Mouse (Mus musculus): ENCODE measurements around the gene Elk3. TPM values are rescaled to one million over a fixed set of nuclear protein-coding genes. Genes with fewer than 3 reads are reported as not detected.

Elk3 gene
- polyA plus RNA-seq, 1 experiment from 2014 or later: 11.3 TPM

DNA sequence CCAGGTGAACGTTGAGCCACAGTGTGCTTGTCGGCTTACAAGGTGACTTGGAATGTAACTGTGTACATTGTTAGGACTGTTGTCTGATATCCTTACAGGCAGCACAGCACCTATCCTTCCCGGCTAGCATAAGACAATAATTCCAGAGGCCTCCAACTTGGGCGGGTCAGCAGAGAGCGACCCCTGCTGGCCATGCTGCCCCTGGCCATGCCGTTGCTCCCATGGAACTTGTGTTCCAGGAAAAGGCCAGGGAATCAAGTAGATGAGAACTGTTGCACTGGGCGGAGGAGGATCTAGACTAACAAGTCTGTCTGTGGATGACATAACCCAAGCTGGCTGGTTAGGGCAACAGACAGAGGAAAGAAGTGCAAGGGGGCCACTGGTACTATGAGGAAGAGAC, 19.6 kb downstream of the Elk3 start:
- Histone ChIP-seq H3K4me3 (replicated peaks; ENCODE audit: low read length) (no peak overlapping the region), H3K36me3 (replicated peaks; ENCODE audit: control insufficient read depth, insufficient read depth) (no peaks in the 10 kb centered on the region), H3K9me3 (ENCODE audit: control insufficient read depth, low read length) (no peaks in the 10 kb centered on the region), H3K4me2 (replicated peaks) (no peak overlapping the region), H3K27ac (no peak overlapping the region), H3K9ac (no peak overlapping the region), H3K27me3 (ENCODE audit: control insufficient read depth, insufficient read depth, low read length) (no peaks in the 10 kb centered on the region), H3K4me1 (replicated peaks; ENCODE audit: control insufficient read depth, insufficient read depth, low read length) (0 out of 2 replicates have a peak, but pooled peaks cover 4% of the 10 kb centered on the region)
- no peak for ATAC-seq (ENCODE audit: low FRiP score)
- DNase-seq (ENCODE audit: low spot score): no peak
- 41% methylated on average over 7 of the region's 7 CpGs for WGBS

DNA sequence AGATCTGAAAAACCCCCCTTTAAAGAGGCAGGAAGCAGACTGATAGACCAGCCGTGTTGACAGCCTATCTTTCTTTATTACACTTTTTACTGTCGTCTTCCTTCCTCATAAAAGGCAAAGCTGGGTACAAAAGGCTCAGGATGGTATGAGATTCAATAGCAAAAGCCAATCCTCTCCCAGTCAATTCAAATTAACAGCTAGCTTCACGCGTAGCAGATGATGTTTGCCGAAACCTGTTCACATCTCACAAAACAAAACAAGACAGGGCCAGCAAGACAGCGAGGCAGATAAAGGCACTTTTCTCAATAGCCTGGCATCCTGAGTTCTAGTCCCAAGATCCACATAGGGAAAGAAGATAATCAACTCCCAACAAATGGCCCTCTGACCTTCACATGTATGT, 21.5 kb downstream of the Elk3 start:
- Histone ChIP-seq H3K9ac (no peak overlapping the region), H3K4me3 (replicated peaks; ENCODE audit: low read length) (no peak overlapping the region), H3K27ac (no peak overlapping the region), H3K36me3 (replicated peaks; ENCODE audit: control insufficient read depth, insufficient read depth) (no peaks in the 10 kb centered on the region), H3K9me3 (ENCODE audit: control insufficient read depth, low read length) (no peaks in the 10 kb centered on the region), H3K4me2 (replicated peaks) (no peak overlapping the region), H3K4me1 (replicated peaks; ENCODE audit: control insufficient read depth, insufficient read depth, low read length) (no peaks in the 10 kb centered on the region), H3K27me3 (ENCODE audit: control insufficient read depth, insufficient read depth, low read length) (no peaks in the 10 kb centered on the region)
- WGBS: 60% methylated on average over 6 of the region's 6 CpGs
- DNase-seq (ENCODE audit: low spot score) (no peak), ATAC-seq (ENCODE audit: low FRiP score) (no peak)

DNA sequence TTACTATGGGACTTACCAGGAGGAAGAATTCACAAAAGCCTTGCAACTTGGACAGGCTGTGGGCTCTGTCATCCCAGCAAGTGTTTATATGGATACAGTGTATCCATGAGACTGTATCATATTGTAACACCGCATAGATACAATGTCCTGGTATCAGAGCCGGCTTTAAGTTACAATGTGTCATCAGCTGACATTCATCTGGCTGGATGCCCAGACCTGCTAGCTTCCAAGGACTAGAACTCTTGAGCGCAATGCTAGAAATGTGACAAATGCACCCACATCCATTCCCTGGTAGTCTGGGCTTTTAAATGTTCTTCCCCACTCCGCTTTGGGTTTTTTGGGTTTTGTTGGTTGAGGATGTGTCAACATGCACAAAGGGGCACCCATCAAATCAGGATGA, 22.6 kb downstream of the Elk3 start:
- Histone ChIP-seq H3K27ac (no peak overlapping the region), H3K4me1 (replicated peaks; ENCODE audit: control insufficient read depth, insufficient read depth, low read length) (no peaks in the 10 kb centered on the region), H3K4me3 (replicated peaks; ENCODE audit: low read length) (no peak overlapping the region), H3K9ac (no peak overlapping the region), H3K9me3 (ENCODE audit: control insufficient read depth, low read length) (no peaks in the 10 kb centered on the region), H3K4me2 (replicated peaks) (no peak overlapping the region), H3K27me3 (ENCODE audit: control insufficient read depth, insufficient read depth, low read length) (no peaks in the 10 kb centered on the region), H3K36me3 (replicated peaks; ENCODE audit: control insufficient read depth, insufficient read depth) (no peaks in the 10 kb centered on the region)
- WGBS: 58% methylated on average over 4 of the region's 4 CpGs
- ATAC-seq (ENCODE audit: low FRiP score) (no peak), DNase-seq (ENCODE audit: low spot score) (no peak)

DNA sequence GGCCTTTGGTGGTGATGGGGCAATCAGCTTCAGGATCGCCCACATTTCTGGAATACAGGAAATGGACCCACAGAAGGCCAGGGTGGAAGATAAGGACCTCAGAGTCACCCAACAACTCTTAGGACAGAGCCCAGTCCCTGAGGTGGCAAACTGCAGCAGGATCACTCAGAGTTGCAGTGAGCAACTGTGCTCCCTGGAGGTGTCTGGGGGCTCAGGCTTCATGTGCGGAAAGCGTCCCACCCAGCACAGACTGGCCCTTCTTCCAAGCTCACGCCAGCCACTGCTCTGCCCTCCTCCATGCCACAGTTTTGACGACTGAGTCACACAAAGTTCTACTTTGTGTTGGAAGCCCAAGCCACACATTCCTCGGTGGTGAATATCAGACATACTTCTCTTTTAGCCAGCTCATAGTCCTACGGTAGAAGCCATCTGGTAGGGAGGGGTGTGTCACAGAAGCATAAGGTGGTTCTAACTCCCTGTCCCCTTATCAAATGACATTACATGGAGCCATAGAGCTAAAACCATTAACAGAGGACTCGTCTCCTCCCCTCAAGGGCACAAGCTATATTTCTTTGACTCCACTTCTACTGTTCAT, 23.3 kb downstream of the Elk3 start:
- H3K9me3 ChIP-seq (ENCODE audit: control insufficient read depth, low read length): no peaks in the 10 kb centered on the region
- H3K27me3 ChIP-seq (ENCODE audit: control insufficient read depth, insufficient read depth, low read length): no peaks in the 10 kb centered on the region
- no peak overlapping the region for H3K27ac ChIP-seq
- no peaks in the 10 kb centered on the region for H3K4me1 ChIP-seq (replicated peaks; ENCODE audit: control insufficient read depth, insufficient read depth, low read length)
- no peak for DNase-seq (ENCODE audit: low spot score)
- no peaks in the 10 kb centered on the region for H3K36me3 ChIP-seq (replicated peaks; ENCODE audit: control insufficient read depth, insufficient read depth)
- no peak overlapping the region for H3K4me3 ChIP-seq (replicated peaks; ENCODE audit: low read length)
- 87% methylated on average over 8 of the region's 8 CpGs for WGBS
- no peak for ATAC-seq (ENCODE audit: low FRiP score)
- H3K4me2 ChIP-seq (replicated peaks): no peak overlapping the region
- H3K9ac ChIP-seq: no peak overlapping the region

DNA sequence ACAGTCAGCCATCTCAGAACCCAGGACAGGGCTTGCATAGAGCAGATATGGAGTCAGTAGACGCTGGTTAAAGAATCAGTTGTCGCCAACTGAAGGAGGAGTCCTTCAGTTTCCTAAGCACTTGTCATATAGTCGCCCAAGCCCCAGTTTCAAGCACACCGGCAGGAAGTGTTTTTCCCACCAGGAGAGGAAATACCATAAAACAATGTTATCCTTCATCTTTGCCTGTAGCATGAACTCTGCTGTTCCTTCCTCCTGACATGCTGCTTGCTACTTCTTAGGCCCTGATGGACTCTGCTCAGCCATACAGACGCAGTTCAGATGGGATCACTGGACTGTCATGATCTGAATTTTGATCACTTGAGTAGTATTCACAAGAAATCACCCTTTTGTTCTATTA, 25.4 kb downstream of the Elk3 start:
- no peaks in the 10 kb centered on the region for H3K4me1 ChIP-seq (replicated peaks; ENCODE audit: control insufficient read depth, insufficient read depth, low read length)
- no peaks in the 10 kb centered on the region for H3K36me3 ChIP-seq (replicated peaks; ENCODE audit: control insufficient read depth, insufficient read depth)
- no peaks in the 10 kb centered on the region for H3K27me3 ChIP-seq (ENCODE audit: control insufficient read depth, insufficient read depth, low read length)
- ATAC-seq (ENCODE audit: low FRiP score) (no peak), DNase-seq (ENCODE audit: low spot score) (no peak)
- H3K4me3 ChIP-seq (replicated peaks; ENCODE audit: low read length): no peak overlapping the region
- no peak overlapping the region for H3K4me2 ChIP-seq (replicated peaks)
- H3K9me3 ChIP-seq (ENCODE audit: control insufficient read depth, low read length): no peaks in the 10 kb centered on the region
- H3K27ac ChIP-seq: no peak overlapping the region
- WGBS: 85% methylated on average over 5 of the region's 5 CpGs
- H3K9ac ChIP-seq: no peak overlapping the region

DNA sequence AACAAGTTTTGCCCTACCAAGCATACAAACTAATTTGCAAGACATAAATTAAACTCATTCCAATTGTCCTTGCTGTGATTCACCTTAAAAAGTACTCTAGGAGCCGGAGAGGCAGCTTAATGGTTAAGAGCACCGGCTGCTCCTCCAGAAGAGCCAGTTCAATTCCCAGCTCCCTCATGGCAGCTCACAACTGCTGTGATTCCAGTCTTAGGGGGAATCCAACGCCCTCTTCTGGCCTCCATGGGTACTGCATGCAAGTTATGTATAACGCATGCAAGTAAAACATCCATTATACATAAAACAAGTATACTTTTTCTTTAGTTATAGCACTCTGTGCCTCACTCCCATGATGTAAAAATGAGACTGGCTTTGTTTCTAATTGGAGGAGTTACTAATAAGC, 27.7 kb downstream of the Elk3 start:
- no peak overlapping the region for H3K27ac ChIP-seq
- no peaks in the 10 kb centered on the region for H3K27me3 ChIP-seq (ENCODE audit: control insufficient read depth, insufficient read depth, low read length)
- ATAC-seq (ENCODE audit: low FRiP score) (no peak), DNase-seq (ENCODE audit: low spot score) (no peak)
- H3K9ac ChIP-seq: no peak overlapping the region
- no peaks in the 10 kb centered on the region for H3K4me1 ChIP-seq (replicated peaks; ENCODE audit: control insufficient read depth, insufficient read depth, low read length)
- no peak overlapping the region for H3K4me2 ChIP-seq (replicated peaks)
- H3K9me3 ChIP-seq (ENCODE audit: control insufficient read depth, low read length): no peaks in the 10 kb centered on the region
- no peak overlapping the region for H3K4me3 ChIP-seq (replicated peaks; ENCODE audit: low read length)
- no peaks in the 10 kb centered on the region for H3K36me3 ChIP-seq (replicated peaks; ENCODE audit: control insufficient read depth, insufficient read depth)
- WGBS: 74% methylated on average over 4 of the region's 4 CpGs

DNA sequence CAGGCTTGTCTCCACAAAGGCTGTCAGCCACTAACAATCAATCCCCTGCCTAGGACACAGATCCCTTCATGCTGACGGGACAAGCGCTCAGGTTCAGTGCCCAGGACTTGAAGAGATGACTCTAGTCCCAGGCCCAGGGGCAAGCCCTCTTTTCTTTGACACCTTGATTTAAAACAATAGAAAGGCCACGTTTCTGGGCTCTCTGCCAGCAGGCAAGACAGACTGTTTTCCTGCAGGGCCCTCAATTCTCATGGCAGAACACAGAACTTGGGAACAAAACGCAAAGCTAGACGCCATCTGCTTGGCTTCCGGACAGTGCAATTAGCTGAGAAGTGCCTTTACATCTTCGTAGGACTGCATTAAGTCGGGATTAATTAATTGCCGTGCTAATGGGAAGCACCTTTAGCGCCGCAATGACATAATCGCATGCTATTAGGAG, 28.4 kb downstream of the Elk3 start:
- ATAC-seq (ENCODE audit: low FRiP score): 0 out of 2 replicates have a peak, but pooled peaks have one; percentile 32
- 29% methylated on average over 12 of the region's 12 CpGs for WGBS
- H3K27ac ChIP-seq: peak overlapping the region; percentile 33; the same call in 1 of the 2 replicates

DNA sequence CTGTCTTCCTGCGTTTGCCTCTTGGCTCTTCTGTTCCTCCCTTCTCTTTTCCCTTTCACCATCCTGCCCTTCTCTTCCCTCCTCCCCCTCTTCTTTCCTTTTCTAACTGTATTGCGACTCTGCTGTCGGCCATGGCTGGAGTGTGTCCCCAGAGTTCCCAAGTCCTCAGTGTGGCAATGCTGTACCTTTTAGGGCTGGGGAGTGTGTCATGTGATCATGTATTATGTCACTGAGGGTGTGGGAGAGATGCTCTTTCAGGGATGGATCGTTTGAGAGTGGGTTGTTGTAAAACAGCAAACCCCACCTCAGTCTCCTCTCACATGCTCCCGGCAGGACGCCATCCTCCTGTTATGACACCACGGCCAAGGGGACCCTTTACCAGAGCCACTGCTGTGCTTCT, 29.8 kb downstream of the Elk3 start:
- H3K4me1 ChIP-seq (replicated peaks; ENCODE audit: control insufficient read depth, insufficient read depth, low read length): peaks cover 9% of the 10 kb centered on the region
- no peaks in the 10 kb centered on the region for H3K36me3 ChIP-seq (replicated peaks; ENCODE audit: control insufficient read depth, insufficient read depth)
- DNase-seq (ENCODE audit: low spot score): no peak
- no peak overlapping the region for H3K4me3 ChIP-seq (replicated peaks; ENCODE audit: low read length)
- no peak for ATAC-seq (ENCODE audit: low FRiP score)
- H3K27me3 ChIP-seq (ENCODE audit: control insufficient read depth, insufficient read depth, low read length): no peaks in the 10 kb centered on the region
- no peak overlapping the region for H3K9ac ChIP-seq
- no peak overlapping the region for H3K27ac ChIP-seq
- 69% methylated on average over 7 of the region's 7 CpGs for WGBS
- no peaks in the 10 kb centered on the region for H3K9me3 ChIP-seq (ENCODE audit: control insufficient read depth, low read length)
- H3K4me2 ChIP-seq (replicated peaks): no peak overlapping the region

More for the DNA sequence above, 28.4 kb downstream of the Elk3 start:
- peak; percentile 55 for DNase-seq (ENCODE audit: low spot score)
- Histone ChIP-seq H3K9me3 (ENCODE audit: control insufficient read depth, low read length) (no peaks in the 10 kb centered on the region), H3K9ac (no peak overlapping the region), H3K27me3 (ENCODE audit: control insufficient read depth, insufficient read depth, low read length) (no peaks in the 10 kb centered on the region), H3K4me1 (replicated peaks; ENCODE audit: control insufficient read depth, insufficient read depth, low read length) (no peaks in the 10 kb centered on the region), H3K4me3 (replicated peaks; ENCODE audit: low read length) (no peak overlapping the region), H3K36me3 (replicated peaks; ENCODE audit: control insufficient read depth, insufficient read depth) (no peaks in the 10 kb centered on the region), H3K4me2 (replicated peaks) (no peak overlapping the region)

DNA sequence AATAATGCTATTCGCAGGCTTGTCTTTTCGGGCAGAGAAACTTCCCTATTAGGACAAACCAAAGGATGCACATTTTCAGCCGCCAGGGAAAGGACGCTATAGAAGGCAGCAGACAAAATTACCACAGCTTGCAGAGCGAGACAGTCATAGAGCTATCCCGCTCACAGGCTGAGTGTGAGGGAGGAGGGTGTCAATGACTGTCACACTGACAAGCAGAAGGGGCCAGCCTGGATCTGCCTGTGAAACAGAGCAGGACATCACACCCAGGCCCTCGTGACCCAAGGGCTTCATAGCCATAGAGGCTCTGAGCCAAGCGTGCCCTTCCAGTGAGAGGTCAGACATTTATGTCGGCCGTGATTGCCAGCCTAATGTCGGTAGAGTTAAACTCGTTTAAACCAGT, 30.3 kb downstream of the Elk3 start:
- no peaks in the 10 kb centered on the region for H3K9me3 ChIP-seq (ENCODE audit: control insufficient read depth, low read length)
- H3K27ac ChIP-seq: no peak overlapping the region
- H3K4me2 ChIP-seq (replicated peaks): no peak overlapping the region
- H3K4me1 ChIP-seq (replicated peaks; ENCODE audit: control insufficient read depth, insufficient read depth, low read length): peaks cover 13% of the 10 kb centered on the region
- no peaks in the 10 kb centered on the region for H3K27me3 ChIP-seq (ENCODE audit: control insufficient read depth, insufficient read depth, low read length)
- no peaks in the 10 kb centered on the region for H3K36me3 ChIP-seq (replicated peaks; ENCODE audit: control insufficient read depth, insufficient read depth)
- no peak overlapping the region for H3K4me3 ChIP-seq (replicated peaks; ENCODE audit: low read length)
- WGBS: 74% methylated on average over 12 of the region's 12 CpGs
- H3K9ac ChIP-seq: no peak overlapping the region
- ATAC-seq (ENCODE audit: low FRiP score): no peak
- DNase-seq (ENCODE audit: low spot score): no peak

DNA sequence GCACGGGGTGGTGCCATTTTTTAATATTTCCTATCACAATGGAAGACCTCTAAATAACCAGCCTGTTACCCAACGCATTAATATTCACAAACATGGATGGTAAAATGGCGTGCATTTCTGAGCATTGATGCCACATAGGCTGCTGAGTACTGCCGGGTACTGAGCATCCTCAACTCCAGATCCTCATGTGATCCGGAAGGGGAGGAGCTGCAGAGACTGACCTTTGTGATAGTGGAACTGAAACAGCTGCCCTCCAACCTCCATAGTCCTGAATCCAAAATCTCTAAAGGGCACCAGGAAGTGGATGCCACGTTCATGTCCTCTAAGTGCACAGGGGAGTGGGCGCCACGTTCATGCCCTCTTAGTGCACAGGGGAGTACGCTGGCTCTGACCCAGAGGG, 31.9 kb downstream of the Elk3 start:
- no peaks in the 10 kb centered on the region for H3K27me3 ChIP-seq (ENCODE audit: control insufficient read depth, insufficient read depth, low read length)
- no peak for DNase-seq (ENCODE audit: low spot score)
- WGBS: 91% methylated on average over 9 of the region's 9 CpGs
- H3K9ac ChIP-seq: no peak overlapping the region
- no peak overlapping the region for H3K27ac ChIP-seq
- ATAC-seq (ENCODE audit: low FRiP score): no peak
- H3K4me1 ChIP-seq (replicated peaks; ENCODE audit: control insufficient read depth, insufficient read depth, low read length): peaks cover 21% of the 10 kb centered on the region
- H3K4me3 ChIP-seq (replicated peaks; ENCODE audit: low read length): no peak overlapping the region
- no peak overlapping the region for H3K4me2 ChIP-seq (replicated peaks)
- no peaks in the 10 kb centered on the region for H3K9me3 ChIP-seq (ENCODE audit: control insufficient read depth, low read length)
- H3K36me3 ChIP-seq (replicated peaks; ENCODE audit: control insufficient read depth, insufficient read depth): no peaks in the 10 kb centered on the region
